Mouse (Mus musculus): ENCODE measurements around the gene Bcl11a. TPM values are rescaled to one million over a fixed set of nuclear protein-coding genes. Genes with fewer than 3 reads are reported as not detected.

The Bcl11a gene
- total RNA-seq, 1 experiment from 2014 or later = 92.3 TPM

GRCm38 (mm10) chr11:24190411-24190810, 112.6 kb downstream of the Bcl11a start:
- no peak for ATAC-seq (replicated peaks; ENCODE audit: low read depth, poor library complexity, severe bottlenecking)

- ATAC-seq (replicated peaks; ENCODE audit: low read depth, poor library complexity, severe bottlenecking) = no peak
Measured at GRCm38 (mm10) chr11:24196460-24197190, 118.8 kb downstream of the Bcl11a start.

GRCm38 (mm10) chr11:24197424-24197823, 119.6 kb downstream of the Bcl11a start:
- no peak for ATAC-seq (replicated peaks; ENCODE audit: low read depth, poor library complexity, severe bottlenecking)

- ATAC-seq (replicated peaks; ENCODE audit: low read depth, poor library complexity, severe bottlenecking) = no peak
Measured at GRCm38 (mm10) chr11:24199560-24199959, 121.7 kb downstream of the Bcl11a start.

GRCm38 (mm10) chr11:24200310-24200709, 122.5 kb downstream of the Bcl11a start:
- peak; percentile 83 for ATAC-seq (replicated peaks; ENCODE audit: low read depth, poor library complexity, severe bottlenecking)

GRCm38 (mm10) chr11:24201223-24201622, 123.4 kb downstream of the Bcl11a start:
- ATAC-seq (replicated peaks; ENCODE audit: low read depth, poor library complexity, severe bottlenecking) = no peak

- ATAC-seq (replicated peaks; ENCODE audit: low read depth, poor library complexity, severe bottlenecking) = no peak
Measured at GRCm38 (mm10) chr11:24202641-24203361, 124.9 kb downstream of the Bcl11a start.

GRCm38 (mm10) chr11:24203489-24203888, 125.6 kb downstream of the Bcl11a start:
- ATAC-seq (replicated peaks; ENCODE audit: low read depth, poor library complexity, severe bottlenecking) = no peak

- no peak for ATAC-seq (replicated peaks; ENCODE audit: low read depth, poor library complexity, severe bottlenecking)
Measured at GRCm38 (mm10) chr11:24208951-24209351, 131.1 kb downstream of the Bcl11a start.

- ATAC-seq (replicated peaks; ENCODE audit: low read depth, poor library complexity, severe bottlenecking) = peak; percentile 65
Measured at GRCm38 (mm10) chr11:24214509-24215134, 136.8 kb downstream of the Bcl11a start.

GRCm38 (mm10) chr11:24217741-24218333, 140.0 kb downstream of the Bcl11a start:
- ATAC-seq (replicated peaks; ENCODE audit: low read depth, poor library complexity, severe bottlenecking) = peak; percentile 50

GRCm38 (mm10) chr11:24221601-24222307, 143.9 kb downstream of the Bcl11a start:
- ATAC-seq (replicated peaks; ENCODE audit: low read depth, poor library complexity, severe bottlenecking) = no peak

Other genes with a start within 250 kb of the Bcl11a start
- gene Papolg, start 182.8 kb upstream of the Bcl11a start, total RNA-seq (2017) = 20.8 and 26.6 TPM in 2 replicates
- not detected in 2 replicates for gene A830031A19Rik, start 3.0 kb upstream of the Bcl11a start, total RNA-seq (2017)

Measured in common myeloid progenitor, adult 5-6 weeks (primary cell).